Mouse (Mus musculus) mature B cell (primary cell): ENCODE measurements at regions not wholly inside any gene's neighbourhood (a gene's known extent, or its start where the extent isn't known, plus 50 kb on each side); places are given as distances from the start of the nearest gene placed in this dataset.

ENCODE experiments used
- in situ Hi-C: fragments of 300-500 bp; cut with MboI; formaldehyde crosslinking; loops from 2 replicates; pipeline ENCODE4 v1.14.3; 2019

DNA sequence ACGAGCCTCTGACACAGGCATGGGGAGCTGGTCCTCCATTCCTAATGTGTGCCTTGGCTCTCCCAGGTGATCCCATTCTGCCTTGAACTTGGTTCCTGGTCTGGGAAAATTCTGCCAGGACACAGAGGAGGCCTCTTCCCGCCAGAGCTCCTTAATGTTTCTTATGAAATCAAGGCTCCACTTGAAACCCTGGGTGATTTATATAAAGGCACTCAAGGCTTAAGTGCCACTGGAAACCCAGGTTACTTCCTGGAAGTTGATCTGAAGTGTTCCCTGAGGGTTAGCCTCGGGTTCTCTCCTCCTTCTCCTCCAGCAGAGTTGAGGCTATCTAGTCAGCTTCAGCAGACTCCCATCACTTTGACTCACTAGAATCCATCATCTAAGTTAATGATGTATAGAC, 451.9 kb downstream of the Ate1 start:
- in situ Hi-C loops = no loop called here

DNA sequence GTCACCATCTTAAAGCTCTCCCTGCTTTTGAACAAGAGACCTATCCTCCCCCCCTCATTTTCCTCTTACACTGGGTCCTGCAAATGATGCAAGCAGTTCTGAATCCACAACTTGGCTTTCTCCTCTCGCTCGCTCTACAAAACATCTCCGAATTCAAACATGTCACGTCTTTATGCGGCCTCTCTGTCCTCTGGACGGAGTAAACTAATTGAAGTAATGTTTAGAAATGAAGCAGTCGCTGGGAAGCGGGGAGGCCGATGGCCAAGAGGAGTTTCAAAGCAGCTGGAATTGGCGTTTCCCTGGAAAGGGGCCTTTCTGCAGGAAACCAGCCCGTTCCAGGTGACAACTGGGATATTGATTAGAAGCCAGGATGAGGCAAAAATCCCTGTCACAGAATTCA, 446.8 kb downstream of the Ate1 start:
- in situ Hi-C loops = no loop called here

DNA sequence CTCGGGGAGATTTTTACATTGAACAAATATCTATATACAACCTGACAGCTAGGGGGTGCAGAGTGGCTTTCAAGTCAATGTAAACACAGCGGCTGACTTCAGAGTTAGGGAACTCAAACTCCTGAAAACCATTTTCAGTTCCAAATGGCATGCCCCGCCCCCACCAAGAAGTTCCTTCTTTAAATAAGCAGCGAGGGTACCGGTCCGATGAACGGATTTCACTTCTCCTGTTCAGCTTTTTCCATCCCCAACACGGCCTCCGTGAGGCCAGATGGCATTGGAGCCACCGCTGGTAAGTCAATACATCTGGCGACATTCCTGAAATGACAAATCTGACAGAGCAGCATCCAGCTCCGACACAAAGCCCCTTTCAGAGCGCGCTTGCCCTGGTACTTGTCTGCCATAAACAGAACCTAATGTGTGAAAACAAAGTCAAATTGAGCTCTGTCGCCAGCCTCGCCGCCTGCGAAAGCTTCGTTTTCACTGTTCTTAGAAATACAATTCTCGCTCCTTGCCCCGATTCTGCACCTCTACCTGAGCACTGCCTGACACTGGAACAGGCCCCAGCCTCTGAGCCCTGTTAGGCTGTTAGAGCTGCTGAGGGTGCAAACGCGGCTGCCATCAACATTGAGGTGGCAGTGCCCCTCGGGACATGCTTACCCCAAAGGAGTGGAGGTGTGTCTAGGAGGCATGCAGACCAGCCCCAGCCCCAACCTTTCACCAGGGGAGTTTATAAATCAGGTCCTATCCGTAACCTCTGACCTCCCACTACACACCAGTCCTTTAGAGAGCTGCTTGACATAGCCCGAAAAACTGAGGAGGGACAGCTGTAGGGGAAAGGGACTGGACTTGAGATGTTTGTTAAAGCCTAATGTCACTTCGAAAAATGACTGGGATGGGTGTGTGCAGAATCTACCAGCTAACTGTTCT, 446.0 kb downstream of the Ate1 start:
- in situ Hi-C loops = no loop called here

DNA sequence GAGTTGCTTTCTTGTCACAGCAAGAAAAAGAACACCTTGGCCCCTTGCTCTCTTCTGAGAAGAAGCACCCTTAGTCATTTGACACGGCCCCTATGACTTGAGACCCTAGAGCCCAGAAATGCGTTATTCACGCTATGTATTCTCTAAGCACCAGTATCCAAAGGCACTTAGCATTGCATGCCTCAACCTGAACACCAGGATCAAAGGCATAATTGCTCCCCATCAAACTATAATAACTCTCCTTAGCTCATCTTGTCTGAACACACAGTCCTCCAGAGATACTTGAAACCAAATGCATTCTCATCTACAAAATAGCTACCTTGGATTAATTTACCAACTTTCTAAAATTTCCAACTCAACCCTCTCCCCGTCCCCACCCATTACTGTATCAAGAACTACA, 437.5 kb downstream of the Ate1 start:
- in situ Hi-C loops = no loop called here

DNA sequence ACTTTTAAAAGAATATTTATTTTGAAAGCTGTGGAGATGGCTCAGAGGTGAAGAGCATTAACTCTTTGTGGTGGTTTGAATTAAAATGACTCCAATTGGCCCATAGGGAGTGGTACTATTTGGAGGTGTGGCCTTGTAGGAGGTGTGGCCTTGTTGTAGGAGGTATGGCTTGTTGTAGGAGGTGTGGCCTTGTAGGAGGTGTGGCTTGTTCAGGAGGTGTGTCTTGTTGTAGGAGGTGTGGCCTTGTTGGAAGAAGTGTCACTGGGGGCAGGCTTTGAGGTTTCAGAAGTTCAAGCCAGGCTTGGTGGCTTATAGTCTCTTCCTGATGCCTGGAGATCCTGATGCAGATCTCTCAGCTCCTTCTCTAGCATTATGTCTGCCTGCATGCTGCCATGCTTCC, 434.5 kb downstream of the Ate1 start:
- in situ Hi-C loops = no loop called here

DNA sequence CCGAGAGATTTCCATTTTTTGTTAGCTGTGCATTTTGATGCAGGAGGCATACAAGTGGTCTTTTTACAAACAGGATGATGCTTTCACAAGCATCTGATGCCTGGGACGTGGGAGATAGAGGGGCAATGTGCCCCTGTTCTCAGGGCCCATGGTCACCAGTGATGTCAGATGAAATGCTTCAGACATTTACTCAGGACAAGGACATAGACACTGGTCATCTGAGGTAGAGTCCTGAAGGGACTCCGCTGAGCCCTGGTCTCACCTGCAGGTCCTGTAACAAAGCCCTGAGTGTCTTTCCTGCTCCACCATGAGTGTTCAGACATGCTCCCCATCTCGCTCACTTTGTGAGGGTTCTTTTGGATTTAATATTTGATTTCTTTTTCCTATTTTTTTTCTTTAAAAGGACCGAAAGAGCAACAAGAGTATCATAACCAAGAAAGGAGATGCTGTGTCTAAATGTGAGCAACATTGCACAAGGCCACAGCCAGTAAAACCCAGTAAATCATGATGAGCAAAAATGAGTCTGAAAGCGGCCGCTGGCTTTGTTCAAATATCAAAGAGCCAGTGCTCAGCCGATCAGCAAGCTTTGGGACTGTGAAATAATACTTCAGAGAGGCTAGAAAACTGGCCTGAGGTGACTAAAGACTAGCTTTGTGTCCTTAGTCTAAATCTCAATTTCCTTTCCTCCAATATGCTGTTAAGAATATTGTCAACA, 430.1 kb downstream of the Ate1 start:
- in situ Hi-C loops = no loop called here

DNA sequence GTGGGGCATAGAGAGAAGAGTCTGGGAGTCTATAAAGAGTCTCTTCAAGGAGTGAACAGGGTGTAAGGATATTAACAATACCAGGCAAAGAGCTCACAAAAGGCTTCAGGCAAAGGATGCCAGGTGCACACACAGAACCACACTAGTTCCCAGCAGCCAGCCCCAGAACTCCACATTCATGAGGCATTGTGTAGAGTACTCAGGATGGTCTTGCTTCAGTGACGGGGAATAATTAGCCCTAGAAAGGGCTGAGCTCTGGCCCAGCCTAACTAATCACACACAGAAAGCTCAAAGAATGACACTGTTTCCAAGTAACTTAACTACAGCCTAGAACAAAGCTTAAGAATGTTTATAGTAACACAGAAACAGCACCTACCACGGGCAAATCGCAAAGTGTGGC, 428.2 kb downstream of the Ate1 start:
- in situ Hi-C loops = no loop called here

DNA sequence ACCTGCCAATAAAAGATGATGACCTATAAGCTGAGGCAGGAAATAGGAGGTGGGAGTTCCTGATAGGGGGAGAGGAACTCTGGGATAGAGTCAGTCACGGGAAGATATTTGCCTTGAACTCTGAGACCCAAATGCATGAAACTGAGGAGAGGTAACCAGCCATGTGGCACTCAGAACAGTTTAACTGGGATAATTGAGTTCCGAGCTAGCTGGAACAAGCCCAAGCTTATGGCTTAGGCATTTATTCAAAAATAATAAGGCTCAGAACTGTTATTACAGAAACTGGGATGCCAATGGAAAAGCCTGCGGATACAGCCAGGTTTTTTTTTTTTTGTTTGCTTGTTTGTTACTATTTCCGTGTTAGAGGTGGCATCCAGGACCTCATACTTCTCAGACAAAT, 425.0 kb downstream of the Ate1 start:
- in situ Hi-C loops = no loop called here

DNA sequence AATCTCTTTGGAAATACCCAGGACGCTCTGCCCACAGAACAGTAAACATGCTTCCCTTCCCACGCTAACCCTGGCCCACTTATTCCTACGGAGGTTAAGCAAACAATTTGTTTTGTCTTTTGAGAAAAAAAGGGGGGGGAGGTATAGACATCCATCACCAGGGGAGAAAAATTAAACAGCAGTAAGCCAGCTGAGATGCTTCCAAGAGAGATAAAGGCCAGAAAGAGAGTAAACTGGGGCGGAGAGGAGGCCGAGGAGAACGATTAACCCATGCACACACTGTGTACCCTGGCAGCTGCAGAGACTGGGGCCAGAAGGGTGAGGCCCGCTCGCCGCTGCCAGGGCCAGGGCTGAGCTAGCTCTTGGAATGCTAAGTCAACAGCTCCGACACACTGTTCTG, 421.6 kb downstream of the Ate1 start:
- in situ Hi-C loops = no loop called here

DNA sequence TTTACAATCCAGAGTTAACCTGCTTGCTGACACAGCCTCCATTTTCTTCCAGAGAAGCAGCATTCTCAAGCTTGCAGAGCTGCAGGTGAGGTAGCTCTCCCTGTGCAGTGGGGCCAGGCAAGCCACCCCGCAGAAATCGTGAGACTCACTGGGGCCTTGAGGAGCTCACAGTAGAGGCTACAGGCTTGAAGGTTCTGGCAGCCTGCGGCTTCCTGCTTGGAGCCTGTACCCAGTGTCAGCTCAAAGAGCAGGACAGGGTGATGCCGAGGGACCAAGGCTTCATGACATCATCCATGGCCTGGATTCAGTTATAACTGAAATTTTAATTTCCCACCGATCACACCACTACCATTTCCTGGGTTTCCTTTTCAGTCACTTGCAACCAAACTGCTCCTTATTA, 417.5 kb downstream of the Ate1 start:
- in situ Hi-C loops = no loop called here

DNA sequence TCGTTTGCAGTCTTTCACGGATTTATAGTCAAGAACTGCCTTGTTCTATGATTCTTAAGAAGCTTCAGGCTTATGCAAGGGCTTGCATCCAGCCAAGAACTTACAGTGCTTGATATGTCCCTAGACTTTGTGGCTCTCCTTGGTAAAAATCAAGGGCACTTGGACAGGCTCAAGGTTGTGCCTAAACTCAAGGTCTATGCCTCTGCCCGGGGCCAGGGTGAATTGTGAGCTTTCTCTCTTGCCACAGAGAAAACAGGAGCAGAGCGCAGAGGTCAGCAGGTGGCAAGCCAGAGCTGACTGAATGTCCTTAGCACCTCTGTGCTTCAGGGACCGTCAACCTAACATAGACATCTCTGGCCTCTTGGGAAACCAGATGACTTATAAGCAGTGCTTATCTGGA, 413.2 kb downstream of the Ate1 start:
- in situ Hi-C loops = no loop called here

DNA sequence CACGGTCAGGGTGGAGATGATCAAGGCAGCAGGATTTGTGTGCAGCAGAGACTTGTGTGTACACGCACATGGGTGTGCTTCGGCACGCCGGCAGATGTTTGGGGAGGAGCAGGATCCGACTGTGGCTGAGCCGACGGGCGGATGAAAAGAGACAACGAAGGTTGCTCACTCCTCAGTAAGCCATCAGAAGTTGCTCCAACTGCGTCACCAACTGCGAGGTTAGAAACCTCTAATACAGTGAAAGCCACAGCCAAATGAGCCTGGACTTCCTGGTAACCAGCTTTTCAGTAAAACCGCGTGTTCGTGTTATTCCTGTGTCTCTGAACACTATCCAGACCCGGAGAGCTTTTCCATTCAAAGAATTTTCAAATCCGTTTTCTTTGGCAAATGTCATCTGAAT, 411.8 kb downstream of the Ate1 start:
- in situ Hi-C loops = no loop called here
